Mouse (Mus musculus) erythroblast, embryonic 14.5 days (primary cell): ENCODE data around the gene Klrb1c.

Source experiments
- GATA1 ChIP-seq: IDR thresholded peaks from 2 replicates; pipeline ENCODE4 v1.6.1; 2012; ENCODE audit warnings: low read length, inconsistent platforms, mixed read lengths
- TAL1 ChIP-seq: IDR thresholded peaks from 3 replicates; pipeline ENCODE4 v1.6.1; 2012; ENCODE audit warnings: low read length, inconsistent platforms, mixed read lengths

- TF ChIP-seq GATA1 (no peak), TAL1 (no peak)
These were observed 29.2 kb upstream of the Klrb1c start for GRCm38 (mm10) chr6:128818083-128818802.
